Mouse (Mus musculus): Measurements from ENCODE around the gene Npy4r.

- TF ChIP-seq CTCF (IDR thresholded peaks at IDR 0.05; ENCODE audit: borderline replicate concordance, insufficient read depth, low read length): no peak
- TF ChIP-seq POLR2A (IDR thresholded peaks at IDR 0.05; ENCODE audit: low read depth, low read length): no peak
Measured at GRCm38 (mm10) chr14:34201231-34202035, 49.1 kb upstream of the Npy4r start, which contains the start of gene Gprin2.

Measured in embryonic fibroblast, embryonic 13.5 days (primary cell).